Mouse (Mus musculus): ENCODE data around the gene Syne2. TPM values are rescaled to one million over a fixed set of nuclear protein-coding genes. Genes with fewer than 3 reads are reported as not detected.

Syne2 gene
- total RNA-seq, 1 experiment from 2014 or later: 63.1 TPM

DNA sequence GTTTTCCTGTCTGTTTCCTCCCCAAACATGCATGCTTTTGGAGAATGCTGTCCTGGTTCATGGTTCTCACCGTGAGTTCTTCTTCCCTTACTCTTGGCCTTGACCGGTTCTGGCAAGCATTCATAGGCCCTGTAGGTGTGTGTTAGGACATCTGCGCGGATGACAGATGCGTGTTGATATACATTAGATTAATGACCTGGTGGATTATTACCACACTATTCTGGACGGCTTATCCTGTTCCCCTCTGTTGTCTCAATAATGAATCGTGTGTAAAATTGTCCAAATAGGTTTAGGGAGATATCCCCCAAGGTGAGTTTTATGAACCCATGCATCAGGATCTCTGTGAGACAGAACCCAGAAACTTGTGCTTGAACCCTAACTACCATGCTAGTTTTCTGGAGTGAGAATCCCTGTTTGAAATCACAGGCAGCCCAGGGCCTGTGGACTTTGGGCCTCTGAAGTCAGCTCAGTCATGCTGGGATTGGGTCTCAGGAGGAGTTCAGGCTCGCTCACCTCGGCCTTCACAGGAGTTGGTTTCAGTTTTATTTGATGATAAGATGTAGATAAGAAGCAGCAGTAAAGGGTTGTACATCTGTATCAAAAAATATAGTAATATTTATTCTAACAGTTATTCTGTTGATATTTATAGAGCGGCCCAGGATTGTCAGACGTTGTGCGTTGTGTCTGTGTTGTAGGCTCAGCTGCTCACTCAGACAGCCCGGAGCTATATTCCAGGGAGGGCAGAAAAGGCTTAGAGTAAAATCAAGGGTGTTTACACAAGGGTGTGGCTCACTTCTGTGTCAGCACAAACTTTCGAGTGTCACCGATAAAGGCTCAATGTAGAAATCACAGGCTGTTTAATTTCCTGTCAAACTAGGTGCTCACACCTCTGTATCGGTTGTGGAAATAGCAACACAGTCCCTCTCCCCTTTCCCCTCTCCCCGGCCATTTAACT is 48.8 kb downstream of the Syne2 start:
- no peak for DNase-seq

DNA sequence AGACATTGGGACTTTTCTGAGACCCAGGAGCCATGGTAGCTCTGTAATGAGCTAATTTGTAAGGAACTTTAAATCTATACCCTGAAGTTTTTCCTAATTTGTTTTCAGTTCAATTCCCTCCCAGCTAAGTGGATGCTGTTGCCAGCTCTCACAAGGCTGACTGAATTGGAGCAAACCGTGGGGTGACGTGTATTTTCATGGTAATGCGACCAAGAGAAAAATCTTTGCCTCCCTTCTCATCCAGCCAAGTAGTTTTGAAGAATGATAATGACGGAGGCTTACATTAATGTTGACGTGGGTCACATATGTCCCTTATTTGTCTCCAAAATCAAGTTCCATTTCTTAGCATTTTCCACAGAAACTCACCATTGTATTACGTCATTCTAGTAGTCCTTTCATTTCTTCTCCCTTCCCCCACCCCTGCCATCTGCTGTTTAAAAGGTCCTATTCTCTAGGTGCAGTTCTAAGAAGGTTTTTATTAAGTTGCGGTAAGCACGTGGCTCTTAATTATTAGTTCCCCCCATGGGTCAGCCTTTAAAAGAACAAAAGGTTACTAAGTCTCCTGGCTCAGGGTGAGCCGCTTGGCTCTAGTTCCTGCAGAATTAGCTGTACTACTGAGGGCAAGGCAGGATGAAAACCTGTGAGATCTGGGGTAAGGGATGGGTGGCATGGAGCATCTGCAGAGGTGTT is 55.8 kb downstream of the Syne2 start:
- DNase-seq: no peak

DNA sequence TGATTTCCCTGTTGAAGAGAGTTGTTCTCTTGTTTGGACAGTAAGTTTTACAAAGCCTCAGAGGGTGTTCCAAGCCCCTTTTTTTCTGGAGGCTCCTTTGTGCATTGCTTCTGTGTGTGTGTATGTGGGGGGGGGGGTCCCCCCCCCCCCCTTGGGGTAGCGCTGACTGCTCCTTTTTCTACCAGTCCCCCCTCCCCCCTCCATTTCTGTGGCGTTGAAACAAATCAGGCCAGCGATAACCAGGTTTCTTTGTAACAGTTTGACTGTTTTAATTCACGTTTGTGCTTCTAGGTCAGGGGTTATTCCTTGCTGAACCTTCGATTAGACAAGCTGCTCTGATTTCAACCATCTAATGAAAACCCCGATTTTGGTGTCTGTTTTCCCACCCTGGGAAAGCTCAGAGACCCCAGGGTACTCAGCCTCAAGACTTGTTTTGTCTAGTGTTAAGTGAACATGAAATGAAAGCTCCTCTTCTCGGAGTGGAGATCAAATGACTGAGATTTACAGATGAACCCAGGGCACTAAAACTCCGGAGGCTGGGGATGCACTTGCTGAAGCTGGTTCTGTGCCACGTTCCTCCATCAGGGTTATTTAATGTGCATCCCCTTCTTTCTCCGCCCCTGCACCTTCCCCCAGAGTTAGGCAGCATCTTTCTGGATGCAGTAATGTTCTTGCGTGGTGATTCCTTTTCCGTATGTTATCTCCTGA is 56.5 kb downstream of the Syne2 start:
- DNase-seq: no peak

DNA sequence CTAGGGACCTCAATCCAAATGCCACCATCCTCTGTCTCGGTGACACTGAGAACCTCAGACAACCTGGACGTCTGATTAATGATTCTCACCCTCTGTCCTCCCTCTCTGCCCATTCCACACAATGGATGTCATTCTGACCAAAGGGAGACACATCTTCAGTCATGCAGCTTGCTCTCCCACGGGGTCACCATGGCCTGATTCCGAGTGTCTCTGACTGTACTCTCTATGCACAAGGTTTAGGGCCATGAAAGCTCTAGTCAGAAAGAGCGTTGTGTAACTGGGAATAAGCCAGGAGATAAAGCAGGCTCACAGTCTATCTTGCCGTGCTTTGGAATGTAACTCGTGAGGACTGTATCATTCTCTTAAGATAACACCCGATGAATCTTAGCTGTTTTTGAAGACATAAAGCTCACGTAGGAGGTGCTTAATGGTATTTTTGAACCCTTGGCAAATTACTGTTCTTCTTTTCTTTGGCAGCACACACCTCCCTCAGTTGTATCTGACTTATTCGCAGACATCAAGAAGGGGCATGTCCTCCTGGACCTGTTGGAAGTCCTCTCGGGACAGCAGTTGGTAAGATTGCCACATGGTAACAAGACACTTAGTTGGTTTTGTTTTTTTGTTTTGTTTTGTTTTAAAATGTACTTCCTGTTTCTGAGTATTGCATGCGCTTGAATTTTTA is 61.8 kb downstream of the Syne2 start:
- no peak for DNase-seq

DNA sequence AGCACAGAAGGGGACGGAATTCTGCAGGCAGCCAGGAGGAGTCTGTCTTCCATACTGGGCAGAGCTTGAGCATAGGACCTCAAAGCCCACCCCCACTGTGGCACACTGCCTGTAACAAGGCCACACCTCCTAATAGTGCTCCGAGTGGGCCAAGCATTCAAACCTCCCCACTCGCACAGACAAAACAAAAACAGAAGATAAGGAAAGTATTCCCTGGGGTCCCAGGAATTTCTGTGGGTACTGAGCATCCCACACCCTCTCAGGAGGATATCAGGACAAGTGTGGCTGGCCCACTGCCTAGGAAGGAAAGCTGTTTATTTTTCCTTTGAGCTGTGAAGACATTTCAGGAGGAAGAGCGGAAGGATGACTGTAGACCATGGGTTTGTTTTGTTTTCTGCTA is 63.6 kb downstream of the Syne2 start:
- no peak for DNase-seq

DNA sequence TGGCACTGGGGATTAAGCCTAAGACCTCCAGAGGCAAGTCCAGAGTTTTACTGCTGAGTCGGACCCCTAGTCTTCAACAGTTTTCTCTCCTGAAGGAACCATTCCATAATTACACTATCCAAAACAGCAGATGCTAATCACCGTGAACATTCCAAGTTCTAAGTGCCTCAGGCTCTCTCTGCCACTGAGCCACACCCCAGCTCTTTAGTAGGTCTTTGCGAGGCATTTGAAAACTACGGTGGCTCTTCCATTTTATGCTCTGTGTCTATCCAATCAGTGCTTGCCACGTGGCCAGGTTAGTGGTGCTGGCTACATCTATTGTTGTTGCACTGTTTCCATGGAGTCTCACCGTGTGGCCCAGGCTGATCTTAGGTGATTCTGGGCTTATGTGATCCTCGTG is 68.2 kb downstream of the Syne2 start:
- no peak for DNase-seq

DNA sequence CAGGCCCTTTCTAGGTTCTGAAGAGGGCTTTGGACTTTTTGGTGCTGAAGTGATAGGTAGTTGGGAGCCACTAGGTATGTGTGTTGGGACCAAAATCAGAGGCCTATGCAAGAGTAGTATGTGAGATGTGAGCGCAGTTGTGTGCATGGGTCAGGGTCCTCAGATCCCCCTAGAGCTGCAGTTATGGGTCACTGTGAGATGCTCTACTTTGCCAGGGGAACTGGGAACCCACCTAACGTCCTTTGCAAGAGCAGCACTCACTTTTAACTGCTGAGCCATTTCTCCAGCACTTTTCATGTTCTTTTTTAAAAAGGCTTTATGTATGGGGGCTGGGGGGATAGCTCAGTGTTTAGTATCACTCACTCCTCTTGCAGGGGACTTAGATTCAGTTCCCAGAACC is 69.0 kb downstream of the Syne2 start:
- DNase-seq: no peak

DNA sequence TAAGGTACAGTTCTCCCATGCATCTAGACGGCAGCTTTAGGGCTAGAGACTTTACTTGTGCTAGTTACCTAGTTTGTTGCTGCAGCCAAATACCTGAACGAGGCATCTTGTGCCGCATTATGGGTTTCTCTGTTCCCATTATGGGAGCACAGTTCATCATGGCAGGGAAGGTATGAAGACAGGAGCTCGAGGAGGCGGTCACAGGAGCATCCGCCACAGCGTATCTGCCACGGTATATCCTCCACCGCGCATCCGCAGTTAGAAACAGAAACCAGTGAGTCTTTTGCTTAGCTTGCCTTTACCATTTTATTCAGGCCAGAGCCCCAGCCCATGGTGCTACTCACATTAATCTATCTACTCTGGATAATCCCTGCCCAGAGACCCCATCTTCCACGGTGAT is 70.8 kb downstream of the Syne2 start:
- no peak for DNase-seq

DNA sequence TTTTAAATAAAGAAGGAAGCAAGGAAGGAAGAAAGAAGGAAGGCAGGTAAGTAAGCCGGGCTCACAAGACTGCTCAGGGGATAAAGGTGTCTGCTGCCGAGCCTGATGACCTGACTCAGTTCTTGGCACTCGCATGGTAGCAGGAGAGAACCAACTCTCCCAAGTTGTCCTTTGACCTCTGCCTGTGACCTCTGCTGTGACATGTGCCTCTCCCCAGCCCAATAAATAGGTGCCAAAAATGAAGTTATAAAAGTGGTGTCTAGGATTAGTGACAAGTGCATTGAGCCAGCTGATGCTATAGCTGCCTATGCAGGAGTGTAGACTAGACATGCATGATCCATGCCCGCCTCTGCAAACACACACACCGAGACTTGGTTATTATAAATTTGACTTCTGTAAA is 73.3 kb downstream of the Syne2 start:
- no peak for DNase-seq

DNA sequence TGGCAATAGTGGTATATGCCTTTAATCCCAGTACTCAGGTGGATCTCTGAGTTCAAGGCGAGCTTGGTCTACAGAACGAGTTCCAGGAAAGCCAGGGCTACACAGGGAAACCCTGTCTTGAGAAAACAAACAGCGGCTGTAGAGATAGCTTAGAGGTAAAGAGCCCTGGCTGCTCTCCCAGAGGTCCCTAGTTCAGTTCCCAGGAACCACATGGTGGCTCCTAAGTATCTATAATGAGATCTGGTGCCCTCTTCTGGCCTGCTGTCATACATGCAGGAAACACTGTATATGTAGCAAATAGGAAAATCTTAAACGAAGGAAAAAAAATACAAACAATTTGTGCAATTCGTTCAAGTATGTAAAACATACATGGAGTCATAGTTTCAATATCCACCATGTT is 75.5 kb downstream of the Syne2 start:
- DNase-seq: peak; percentile 33

DNA sequence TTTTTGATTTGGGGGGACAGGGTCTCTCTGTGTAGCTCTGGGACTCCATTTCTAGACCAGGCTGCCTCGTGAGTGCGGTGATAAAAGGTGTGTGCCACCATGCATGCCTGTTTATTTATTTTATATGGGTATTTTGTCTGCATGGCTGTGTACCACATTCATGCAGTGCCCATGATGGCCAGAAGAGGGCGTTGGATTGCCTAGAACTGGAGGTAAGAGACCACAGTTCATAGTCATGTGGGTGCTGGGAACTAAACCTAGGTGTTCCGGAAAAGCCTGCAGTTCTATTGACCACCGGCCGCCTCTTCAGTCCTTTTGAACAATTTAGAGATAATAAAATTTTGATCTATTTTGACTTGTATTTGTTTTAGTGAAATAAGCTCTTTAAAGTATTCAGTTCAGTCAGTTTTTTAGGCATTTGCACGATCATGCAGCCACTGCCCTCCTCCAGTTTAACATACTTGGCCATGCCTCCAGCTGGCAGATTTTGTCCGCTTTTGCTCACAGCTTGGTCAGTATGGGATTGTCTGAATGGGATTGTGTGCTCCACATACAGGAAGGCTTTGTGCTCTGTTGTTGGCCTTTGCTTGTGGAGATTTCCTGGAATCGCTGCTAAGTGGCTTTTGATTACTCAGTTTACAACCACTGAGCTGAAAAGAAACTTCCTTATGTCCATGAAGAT is 76.5 kb downstream of the Syne2 start:
- peak; percentile 37 for DNase-seq

DNA sequence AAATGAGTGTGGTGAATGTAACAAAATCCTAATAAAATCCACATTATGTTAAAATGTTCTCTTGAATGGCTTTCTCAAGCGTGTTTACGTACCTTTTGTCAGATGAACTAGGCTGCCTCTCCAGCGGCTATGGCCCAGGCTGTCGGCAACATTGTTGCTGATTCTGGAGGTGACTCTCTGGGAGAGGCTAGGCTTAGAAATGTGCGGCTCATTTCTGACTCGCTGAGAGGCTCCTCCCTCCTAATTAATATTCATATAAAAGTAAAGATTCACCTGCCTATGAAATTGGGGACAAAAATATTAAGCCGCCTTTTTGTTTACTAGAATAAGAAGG is 77.0 kb downstream of the Syne2 start:
- no peak for DNase-seq

DNA sequence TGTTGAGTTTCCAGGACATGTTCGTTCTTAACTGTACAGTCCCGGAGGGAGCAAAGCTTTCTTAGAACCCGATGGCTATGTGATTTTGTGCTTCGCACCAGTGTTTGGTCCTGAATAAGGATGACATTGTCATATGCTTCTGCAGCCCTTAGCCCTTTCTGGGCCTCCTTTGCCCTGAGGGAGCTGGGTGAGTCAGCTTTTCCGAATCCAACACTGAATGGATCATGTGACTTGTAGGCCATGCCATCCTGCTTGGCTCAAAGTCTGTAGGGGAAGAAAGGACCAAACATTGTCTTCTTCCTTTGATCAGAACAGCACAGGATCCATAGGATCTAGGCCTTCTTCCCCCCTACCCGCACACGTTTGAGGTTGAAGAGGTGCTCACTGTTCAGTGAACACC is 79.9 kb downstream of the Syne2 start:
- DNase-seq: peak; percentile 49

DNA sequence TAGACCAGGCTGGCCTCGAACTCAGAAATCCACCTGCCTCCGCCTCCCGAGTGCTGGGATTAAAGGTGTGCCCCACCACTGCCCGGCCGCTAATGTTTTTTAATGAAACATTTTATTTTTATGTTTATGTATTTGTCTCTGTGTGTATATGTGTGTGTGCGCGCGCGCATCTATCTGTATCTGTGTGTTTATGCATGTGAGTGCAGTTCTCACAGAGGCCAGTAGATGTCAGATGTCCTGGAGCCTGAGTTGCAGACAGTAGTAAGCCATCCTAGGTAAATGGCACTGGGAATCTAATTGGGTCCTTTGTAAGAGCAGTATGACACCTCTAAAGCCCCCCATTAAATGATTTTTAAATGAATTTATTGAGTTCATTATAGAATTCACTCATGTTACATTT is 83.8 kb downstream of the Syne2 start:
- no peak for DNase-seq

DNA sequence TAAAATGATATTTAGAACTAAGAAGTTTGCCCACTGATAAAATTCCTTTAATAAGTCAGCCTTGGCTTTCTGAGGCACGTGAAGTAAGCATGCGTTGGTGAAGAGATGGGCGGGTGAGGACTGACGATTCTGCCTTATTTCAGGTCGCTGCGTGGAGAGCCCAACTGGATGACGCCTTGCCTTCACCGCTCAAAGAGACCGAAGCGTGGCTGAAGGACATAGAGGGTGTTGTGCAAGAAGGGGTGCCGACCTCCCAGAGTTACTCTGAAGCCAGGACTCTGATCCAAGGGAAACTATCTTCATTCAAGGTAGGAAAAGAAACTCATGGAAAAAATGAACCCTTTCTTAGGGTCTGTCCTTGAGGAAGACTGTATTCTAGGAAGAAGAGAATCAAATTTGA is 86.1 kb downstream of the Syne2 start:
- DNase-seq: peak; percentile 45

DNA sequence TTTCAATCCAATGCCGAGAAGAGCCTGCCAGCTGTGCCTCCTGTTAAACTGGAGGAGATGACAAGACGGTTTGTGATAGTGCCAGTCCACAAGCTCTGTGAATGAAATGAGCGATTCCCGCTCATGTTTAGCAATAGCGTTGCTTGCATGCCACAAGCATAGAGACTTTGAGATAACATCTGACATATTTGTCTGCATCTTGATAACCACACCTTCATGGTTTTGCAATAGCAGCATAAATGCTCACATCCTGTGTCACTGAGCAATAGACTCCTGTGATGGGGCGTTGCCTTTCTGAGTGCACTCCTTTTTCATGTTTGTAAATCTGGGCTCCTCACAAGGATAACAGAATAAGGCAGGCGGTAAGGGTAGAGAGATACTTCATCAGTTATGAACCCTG is 87.4 kb downstream of the Syne2 start:
- no peak for DNase-seq

DNA sequence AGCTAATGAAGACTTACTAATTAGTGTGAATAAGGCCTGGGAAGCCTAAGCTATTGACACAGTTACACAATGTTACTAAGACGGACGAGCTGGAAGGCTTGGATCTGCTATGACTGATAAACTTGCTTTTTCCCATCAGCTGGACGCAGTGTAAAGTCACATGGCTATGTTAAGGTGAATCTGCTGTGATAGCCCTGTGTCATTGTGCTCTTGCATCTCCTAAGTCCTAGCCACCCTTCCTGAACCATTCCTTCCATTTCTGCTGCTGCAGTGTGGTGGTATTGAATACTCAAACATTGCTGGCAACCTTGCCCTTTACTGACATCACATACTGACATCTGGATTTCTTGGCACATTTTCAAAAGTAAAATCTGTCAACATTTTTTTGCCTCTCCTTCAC is 90.5 kb downstream of the Syne2 start:
- DNase-seq: no peak

DNA sequence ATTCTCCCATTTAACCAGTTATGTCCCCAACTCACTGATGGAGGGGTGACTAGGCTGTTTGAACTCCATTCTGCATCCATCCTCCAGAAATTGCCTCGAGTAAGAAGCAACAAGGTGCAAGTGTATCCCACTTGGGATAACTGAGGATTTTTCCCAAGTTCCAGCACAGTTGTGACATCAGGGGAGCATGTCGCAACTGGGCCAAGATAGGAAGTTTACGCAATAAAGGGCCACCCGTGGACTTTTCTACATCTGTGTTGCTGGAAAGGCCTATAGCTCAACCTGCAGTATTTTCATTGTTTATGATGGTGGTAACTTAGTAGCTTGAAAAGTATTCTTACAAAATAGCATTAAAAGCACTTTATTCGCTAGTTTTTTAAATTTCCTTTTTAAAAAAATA is 97.8 kb downstream of the Syne2 start:
- peak; percentile 35 for DNase-seq

DNA sequence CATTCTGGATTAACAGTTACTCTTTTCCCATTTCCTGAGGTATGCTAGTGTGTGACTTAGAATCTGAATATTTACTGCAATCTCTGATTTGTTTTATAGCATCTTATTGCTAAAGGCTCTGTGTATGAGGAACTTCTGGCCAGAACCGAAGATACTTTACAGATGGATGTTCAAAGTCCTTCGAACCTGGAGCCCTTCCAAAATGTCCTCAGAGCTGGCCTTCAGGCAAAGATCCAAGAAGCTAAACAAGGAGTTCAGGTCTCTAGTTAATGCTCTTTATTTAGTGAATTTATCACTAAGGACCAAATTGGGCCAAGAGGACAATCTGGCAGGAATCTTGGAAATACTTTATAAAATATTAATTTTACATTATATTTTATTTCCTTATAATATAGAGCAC is 100.5 kb downstream of the Syne2 start:
- DNase-seq: no peak

DNA sequence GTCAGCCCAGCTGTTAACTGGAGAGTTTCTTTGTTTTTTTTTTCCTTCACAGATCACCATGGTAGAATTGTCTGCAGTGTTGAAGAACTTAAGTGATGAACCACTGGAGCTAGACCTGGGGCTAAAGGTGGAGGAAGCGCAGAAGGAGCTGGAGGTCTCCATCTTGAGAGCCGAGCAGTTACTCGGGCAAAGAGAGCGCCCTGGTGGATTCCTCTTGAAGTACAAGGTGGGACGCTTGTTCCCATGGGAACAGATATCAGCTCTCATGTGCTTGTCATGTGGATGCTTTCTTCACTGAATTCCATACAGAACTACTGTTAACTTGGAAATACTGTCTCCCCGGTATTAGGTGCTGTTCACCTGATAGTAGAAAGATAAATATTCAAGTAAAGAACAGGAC is 101.0 kb downstream of the Syne2 start:
- DNase-seq: peak; percentile 59

DNA sequence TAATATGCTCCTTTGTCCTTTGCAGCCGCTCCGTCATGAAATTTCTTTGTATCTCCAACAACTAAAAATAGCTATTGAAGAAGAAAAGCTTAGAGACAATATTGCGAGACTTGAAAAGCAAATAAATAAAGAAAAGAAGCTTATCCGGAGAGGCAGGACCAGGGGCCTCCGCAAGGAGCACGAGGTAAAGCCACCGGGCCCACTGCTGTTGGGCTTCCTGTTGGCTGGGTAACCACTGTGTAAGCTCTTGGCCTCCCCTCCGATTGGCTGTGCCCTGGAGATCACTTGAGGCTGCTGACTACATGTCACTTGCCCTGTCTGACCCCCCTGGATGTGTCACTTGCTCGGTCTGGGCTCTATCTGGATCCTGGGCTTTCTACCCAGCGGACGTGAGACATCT is 105.0 kb downstream of the Syne2 start:
- peak; percentile 40 for DNase-seq

DNA sequence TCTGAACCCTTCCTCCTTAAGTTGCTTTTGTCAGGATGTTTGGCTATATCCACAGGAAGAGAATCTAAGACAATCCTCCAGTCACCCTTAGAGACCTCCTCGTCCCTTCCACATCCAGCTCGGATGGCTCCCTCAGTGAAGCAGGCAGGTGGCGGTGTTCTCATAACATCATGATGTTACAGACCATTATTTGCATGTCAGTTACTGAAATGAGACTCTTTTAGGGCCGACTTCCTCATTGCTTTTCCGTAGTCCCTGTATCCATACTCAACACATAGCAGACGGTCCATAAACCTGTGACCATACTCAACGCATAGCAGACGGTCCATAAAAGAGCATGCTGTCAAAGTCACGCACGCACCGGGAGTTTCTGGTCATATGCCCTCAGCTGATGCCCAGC is 106.9 kb downstream of the Syne2 start:
- no peak for DNase-seq

Data from adrenal gland, postnatal 14 days (tissue).